Mouse (Mus musculus): ENCODE measurements at regions not wholly inside any gene's neighbourhood (a gene's known extent, or its start where the extent isn't known, plus 50 kb on each side); places are given as distances from the start of the nearest gene placed in this dataset.
A peak's percentile ranks its signal among the peaks of the same experiment; 100 is the strongest.

DNA sequence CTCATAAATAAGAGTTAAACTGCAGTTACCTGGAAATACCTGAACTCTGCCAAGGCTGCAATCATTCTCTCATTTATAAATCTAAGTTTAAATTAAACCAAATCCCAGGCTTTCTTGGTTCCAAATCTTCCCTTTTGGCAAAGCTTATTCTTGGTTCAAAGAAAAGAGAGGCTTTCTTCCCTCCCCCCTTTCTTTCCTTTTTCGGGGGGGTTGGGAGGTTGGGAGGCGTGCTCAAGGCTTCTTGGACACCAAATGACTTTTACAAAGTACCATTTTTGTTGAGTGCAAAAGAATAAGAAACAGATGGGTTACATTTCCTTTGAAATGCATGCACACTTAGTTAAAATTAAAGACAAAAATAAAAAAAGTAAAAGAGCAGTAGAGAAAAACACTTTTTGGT, 105.4 kb upstream of the Mroh9 start:
- H3K27me3 ChIP-seq (replicated peaks; ENCODE audit: control insufficient read depth, insufficient read depth, low read length): no peaks in the 10 kb centered on the region
- H3K27ac ChIP-seq (ENCODE audit: insufficient read depth, low read depth, low read length): no peak overlapping the region
- WGBS: 65% methylated on average over 2 of the region's 2 CpGs
- H3K4me1 ChIP-seq (ENCODE audit: control insufficient read depth, insufficient read depth, low read length): no peaks in the 10 kb centered on the region
- H3K36me3 ChIP-seq (ENCODE audit: control insufficient read depth, insufficient read depth, low read length): no peaks in the 10 kb centered on the region
- no peak for DNase-seq
- no peak overlapping the region for H3K4me3 ChIP-seq (ENCODE audit: insufficient read depth, low read depth, low read length)
- TF ChIP-seq POLR2A (IDR thresholded peaks at IDR 0.05; ENCODE audit: low read depth, low read length) (no peak), CTCF (conservative IDR thresholded peaks at IDR 0.05; ENCODE audit: insufficient read depth, insufficient read length, low read depth, low read length) (no peak)

DNA sequence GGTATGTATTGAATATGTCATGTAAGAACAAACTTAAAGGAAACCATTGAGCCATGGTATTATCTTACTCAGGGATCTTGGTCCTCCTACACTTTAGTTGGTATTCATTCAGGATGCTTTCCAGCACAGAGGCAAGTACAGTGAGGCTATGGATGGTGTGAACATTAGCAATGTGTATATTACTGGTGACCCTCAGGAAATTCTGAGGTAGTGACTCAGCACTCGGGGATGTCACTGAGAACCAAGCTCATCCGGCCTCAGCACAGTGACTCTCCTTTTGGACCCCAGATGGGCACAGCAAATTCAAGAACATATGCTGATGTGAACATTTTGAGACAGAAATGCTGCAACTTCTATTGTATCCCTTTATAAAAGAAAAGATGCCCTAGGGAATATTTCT, 96.4 kb upstream of the Mroh9 start:
- no peak overlapping the region for H3K27ac ChIP-seq (ENCODE audit: insufficient read depth, low read depth, low read length)
- 62% methylated on average over 2 of the region's 2 CpGs for WGBS
- no peaks in the 10 kb centered on the region for H3K27me3 ChIP-seq (replicated peaks; ENCODE audit: control insufficient read depth, insufficient read depth, low read length)
- no peak for DNase-seq
- no peaks in the 10 kb centered on the region for H3K36me3 ChIP-seq (ENCODE audit: control insufficient read depth, insufficient read depth, low read length)
- TF ChIP-seq POLR2A (IDR thresholded peaks at IDR 0.05; ENCODE audit: low read depth, low read length) (no peak), CTCF (conservative IDR thresholded peaks at IDR 0.05; ENCODE audit: insufficient read depth, insufficient read length, low read depth, low read length) (no peak)
- H3K4me3 ChIP-seq (ENCODE audit: insufficient read depth, low read depth, low read length): no peak overlapping the region
- no peaks in the 10 kb centered on the region for H3K4me1 ChIP-seq (ENCODE audit: control insufficient read depth, insufficient read depth, low read length)

GRCm38 (mm10) chr1:163177011-163177410, 91.5 kb upstream of the Mroh9 start:
- Histone ChIP-seq H3K27ac (ENCODE audit: insufficient read depth, low read depth, low read length) (no peak overlapping the region), H3K36me3 (ENCODE audit: control insufficient read depth, insufficient read depth, low read length) (no peaks in the 10 kb centered on the region), H3K4me3 (ENCODE audit: insufficient read depth, low read depth, low read length) (no peak overlapping the region), H3K27me3 (replicated peaks; ENCODE audit: control insufficient read depth, insufficient read depth, low read length) (no peaks in the 10 kb centered on the region), H3K4me1 (ENCODE audit: control insufficient read depth, insufficient read depth, low read length) (no peaks in the 10 kb centered on the region)
- no peak for DNase-seq
- 20% methylated on average over 3 of the region's 3 CpGs for WGBS
- TF ChIP-seq POLR2A (IDR thresholded peaks at IDR 0.05; ENCODE audit: low read depth, low read length): no peak
- no peak for TF ChIP-seq CTCF (conservative IDR thresholded peaks at IDR 0.05; ENCODE audit: insufficient read depth, insufficient read length, low read depth, low read length)

- Histone ChIP-seq H3K27me3 (replicated peaks; ENCODE audit: control insufficient read depth, insufficient read depth, low read length) (no peaks in the 10 kb centered on the region), H3K4me1 (ENCODE audit: control insufficient read depth, insufficient read depth, low read length) (no peaks in the 10 kb centered on the region), H3K27ac (ENCODE audit: insufficient read depth, low read depth, low read length) (no peak overlapping the region), H3K4me3 (ENCODE audit: insufficient read depth, low read depth, low read length) (no peak overlapping the region), H3K36me3 (ENCODE audit: control insufficient read depth, insufficient read depth, low read length) (no peaks in the 10 kb centered on the region)
- TF ChIP-seq POLR2A (IDR thresholded peaks at IDR 0.05; ENCODE audit: low read depth, low read length): no peak
- TF ChIP-seq CTCF (conservative IDR thresholded peaks at IDR 0.05; ENCODE audit: insufficient read depth, insufficient read length, low read depth, low read length): no peak
- peak; percentile 50 for DNase-seq
Measured at GRCm38 (mm10) chr1:163167051-163167450, 81.6 kb upstream of the Mroh9 start.

DNA sequence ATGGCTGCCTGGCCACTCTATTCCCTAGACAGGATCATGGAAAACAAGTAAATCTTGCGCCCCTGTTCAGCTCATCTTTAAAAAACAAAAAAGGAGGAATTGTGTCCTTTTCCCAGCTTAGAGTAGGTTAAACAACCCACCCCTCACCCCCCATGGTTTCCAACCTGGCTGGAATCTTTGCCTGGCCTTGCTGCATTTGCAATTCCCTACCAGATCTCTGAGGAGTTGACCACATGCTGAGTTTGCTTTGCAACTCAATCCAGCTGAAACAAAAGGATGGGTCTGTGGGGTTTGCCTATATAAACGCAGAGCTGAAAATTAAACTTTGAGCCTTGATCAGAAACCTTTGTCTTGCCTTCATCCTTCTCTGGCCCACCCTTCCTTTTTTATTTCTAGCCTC, 78.2 kb upstream of the Mroh9 start:
- DNase-seq: no peak
- Histone ChIP-seq H3K4me1 (ENCODE audit: control insufficient read depth, insufficient read depth, low read length) (no peaks in the 10 kb centered on the region), H3K27ac (ENCODE audit: insufficient read depth, low read depth, low read length) (no peak overlapping the region), H3K27me3 (replicated peaks; ENCODE audit: control insufficient read depth, insufficient read depth, low read length) (no peaks in the 10 kb centered on the region), H3K4me3 (ENCODE audit: insufficient read depth, low read depth, low read length) (no peak overlapping the region), H3K36me3 (ENCODE audit: control insufficient read depth, insufficient read depth, low read length) (no peaks in the 10 kb centered on the region)
- WGBS: 58% methylated on average over 2 of the region's 2 CpGs
- TF ChIP-seq POLR2A (IDR thresholded peaks at IDR 0.05; ENCODE audit: low read depth, low read length) (no peak), CTCF (conservative IDR thresholded peaks at IDR 0.05; ENCODE audit: insufficient read depth, insufficient read length, low read depth, low read length) (no peak)

GRCm38 (mm10) chr1:163159911-163160310, 74.4 kb upstream of the Mroh9 start:
- TF ChIP-seq CTCF (conservative IDR thresholded peaks at IDR 0.05; ENCODE audit: insufficient read depth, insufficient read length, low read depth, low read length) (no peak), POLR2A (IDR thresholded peaks at IDR 0.05; ENCODE audit: low read depth, low read length) (no peak)
- Histone ChIP-seq H3K4me3 (ENCODE audit: insufficient read depth, low read depth, low read length) (no peak overlapping the region), H3K4me1 (ENCODE audit: control insufficient read depth, insufficient read depth, low read length) (no peaks in the 10 kb centered on the region), H3K27me3 (replicated peaks; ENCODE audit: control insufficient read depth, insufficient read depth, low read length) (no peaks in the 10 kb centered on the region), H3K36me3 (ENCODE audit: control insufficient read depth, insufficient read depth, low read length) (no peaks in the 10 kb centered on the region), H3K27ac (ENCODE audit: insufficient read depth, low read depth, low read length) (no peak overlapping the region)
- DNase-seq: peak; percentile 17
- WGBS: 34% methylated on average over 3 of the region's 3 CpGs

- TF ChIP-seq POLR2A (IDR thresholded peaks at IDR 0.05; ENCODE audit: low read depth, low read length) (no peak), CTCF (conservative IDR thresholded peaks at IDR 0.05; ENCODE audit: insufficient read depth, insufficient read length, low read depth, low read length) (no peak)
- Histone ChIP-seq H3K27me3 (replicated peaks; ENCODE audit: control insufficient read depth, insufficient read depth, low read length) (no peaks in the 10 kb centered on the region), H3K27ac (ENCODE audit: insufficient read depth, low read depth, low read length) (no peak overlapping the region), H3K4me1 (ENCODE audit: control insufficient read depth, insufficient read depth, low read length) (no peaks in the 10 kb centered on the region), H3K4me3 (ENCODE audit: insufficient read depth, low read depth, low read length) (no peak overlapping the region), H3K36me3 (ENCODE audit: control insufficient read depth, insufficient read depth, low read length) (no peaks in the 10 kb centered on the region)
- no peak for DNase-seq
- 76% methylated on average over 5 of the region's 5 CpGs for WGBS
Measured at GRCm38 (mm10) chr1:163158491-163158890, 73.0 kb upstream of the Mroh9 start.

Measured in kidney, adult 2 months (tissue).